Mouse (Mus musculus) myocyte (in vitro differentiated cells): ENCODE measurements around the gene Klk6.

Experiments
- CEBPB ChIP-seq: IDR thresholded peaks from 2 replicates; pipeline ENCODE4 v1.6.1; 2011; ENCODE audit warnings: mild to moderate bottlenecking, moderate library complexity; ENCODE audit not compliant: poor library complexity, insufficient read depth, severe bottlenecking
- MAX ChIP-seq: IDR thresholded peaks from one replicate; pipeline ENCODE4 v1.6.1; 2011; ENCODE audit warnings: low read depth, mild to moderate bottlenecking, control low read depth
- MYOD1 ChIP-seq, 3 experiments: IDR thresholded peaks; one replicate each; pipeline ENCODE4 v1.6.1; 2011; ENCODE audit warnings: control low read depth in 2 of 3, low read depth in 2 of 3, mild to moderate bottlenecking in 2 of 3, moderate library complexity in 1 of 3; ENCODE audit not compliant: insufficient read length in 2 of 3, control insufficient read depth in 1 of 3
- MYOG ChIP-seq, 3 experiments: IDR thresholded peaks; one replicate each; pipeline ENCODE4 v1.6.1; 2011; ENCODE audit warnings: control low read depth in 2 of 3, low read depth in 2 of 3, mild to moderate bottlenecking in 2 of 3; ENCODE audit not compliant: insufficient read length in 2 of 3, control insufficient read depth in 1 of 3, insufficient read depth in 1 of 3
- POLR2A ChIP-seq: IDR thresholded peaks from one replicate; pipeline ENCODE4 v1.6.1; 2011; ENCODE audit warnings: low read depth, mild to moderate bottlenecking, control low read depth, moderate library complexity; ENCODE audit not compliant: insufficient read length
- REST ChIP-seq: IDR thresholded peaks from one replicate; pipeline ENCODE4 v1.6.1; 2011; ENCODE audit warnings: mild to moderate bottlenecking, control low read depth, moderate library complexity; ENCODE audit not compliant: insufficient read depth, insufficient read length
- SRF ChIP-seq: IDR thresholded peaks from one replicate; pipeline ENCODE4 v1.6.1; 2011; ENCODE audit warnings: low read depth; ENCODE audit not compliant: control insufficient read depth, insufficient read length
- USF1 ChIP-seq: IDR thresholded peaks from one replicate; pipeline ENCODE4 v1.6.1; 2011; ENCODE audit warnings: low read depth, mild to moderate bottlenecking, control low read depth, moderate library complexity

- no peak for TF ChIP-seq POLR2A
- TF ChIP-seq MYOG (IDR thresholded peaks at IDR 0.05; ENCODE audit: control insufficient read depth in 1 of 3, insufficient read depth in 1 of 3, insufficient read length in 2 of 3, low read depth in 2 of 3): no peak
- no peak for TF ChIP-seq USF1
- no peak for TF ChIP-seq MAX
- no peak for TF ChIP-seq CEBPB
- TF ChIP-seq MYOD1 (IDR thresholded peaks at IDR 0.05; ENCODE audit: control insufficient read depth in 1 of 3, insufficient read length in 2 of 3, low read depth in 2 of 3): no peak
- no peak for TF ChIP-seq REST
- TF ChIP-seq SRF: no peak
These were observed 36.2 kb upstream of the Klk6 start for GRCm38 (mm10) chr7:43788096-43788495.
